Mouse (Mus musculus) ES-Bruce4 (cell line): ENCODE results near the gene Cfap44.

Source experiments
- CTCF ChIP-seq: IDR thresholded peaks from one replicate; pipeline ENCODE4 v1.8.1; 2011; ENCODE audit warnings: low read depth, low read length
- EP300 ChIP-seq: IDR thresholded peaks from 2 replicates; pipeline ENCODE4 v1.6.1; 2011; ENCODE audit warnings: low read depth, low read length; ENCODE audit not compliant: insufficient read depth

GRCm38 (mm10) chr16:44417596-44417995, 23.0 kb downstream of the Cfap44 start:
- no peak for TF ChIP-seq EP300
- TF ChIP-seq CTCF: no peak
